Mouse (Mus musculus): Measurements from ENCODE around the gene Gm1140. TPM values are rescaled to one million over a fixed set of nuclear protein-coding genes. Genes with fewer than 3 reads are reported as not detected.
"Not testable (repeated sequence)": the region's sequence is repeated elsewhere in the genome, so short reads cannot be mapped to it uniquely, and the experiment has no call there.

Gene Gm1140
- total RNA-seq (2021) = not detected

DNA sequence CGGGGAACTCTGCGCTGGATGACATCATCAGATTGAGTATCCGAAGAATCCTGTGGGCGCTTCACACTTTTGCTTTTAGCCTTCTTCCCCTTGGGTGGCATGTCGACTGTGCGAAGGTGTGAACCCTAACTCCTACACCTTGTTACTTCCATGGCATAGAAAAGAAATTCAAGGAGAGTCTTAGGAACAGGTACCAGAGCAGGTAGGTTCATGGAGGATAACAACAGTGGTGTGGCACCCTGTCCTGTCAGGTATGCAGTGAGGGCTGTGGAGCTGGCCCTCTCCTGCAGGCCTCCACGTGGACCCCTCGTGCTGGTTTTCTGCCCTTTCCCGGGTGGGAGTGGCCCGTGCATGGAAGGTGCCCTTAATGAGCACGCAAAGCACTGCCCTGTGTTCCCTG, at the start of gene Gm1140:
TSS of gene Gm1140 (minus strand) at position 101 of the 400 bp plus-strand sequence.
- intact Hi-C loops (cut with DNase I); DNase-seq: not testable (repeated sequence)

DNA sequence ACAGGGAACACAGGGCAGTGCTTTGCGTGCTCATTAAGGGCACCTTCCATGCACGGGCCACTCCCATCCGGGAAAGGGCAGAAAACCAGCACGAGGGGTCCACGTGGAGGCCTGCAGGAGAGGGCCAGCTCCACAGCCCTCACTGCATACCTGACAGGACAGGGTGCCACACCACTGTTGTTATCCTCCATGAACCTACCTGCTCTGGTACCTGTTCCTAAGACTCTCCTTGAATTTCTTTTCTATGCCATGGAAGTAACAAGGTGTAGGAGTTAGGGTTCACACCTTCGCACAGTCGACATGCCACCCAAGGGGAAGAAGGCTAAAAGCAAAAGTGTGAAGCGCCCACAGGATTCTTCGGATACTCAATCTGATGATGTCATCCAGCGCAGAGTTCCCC, 2.0 kb upstream of the Gm1140 start, which contains the start of gene Gm14692:
TSS of gene Gm14692 (plus strand) at position 301 of the 400 bp plus-strand sequence.
- intact Hi-C loops (cut with DNase I); DNase-seq: not testable (repeated sequence)

Other genes starting within 250 kb of the Gm1140 start
- gene Gm14692, start 2.1 kb upstream of the Gm1140 start, total RNA-seq (2021) = not detected
- not detected for gene 4933436I01Rik, start 227.9 kb upstream of the Gm1140 start, total RNA-seq (2021)